Comparison of ENCODE assay signal across 8 mouse cellular contexts in the genomic region with DNA sequence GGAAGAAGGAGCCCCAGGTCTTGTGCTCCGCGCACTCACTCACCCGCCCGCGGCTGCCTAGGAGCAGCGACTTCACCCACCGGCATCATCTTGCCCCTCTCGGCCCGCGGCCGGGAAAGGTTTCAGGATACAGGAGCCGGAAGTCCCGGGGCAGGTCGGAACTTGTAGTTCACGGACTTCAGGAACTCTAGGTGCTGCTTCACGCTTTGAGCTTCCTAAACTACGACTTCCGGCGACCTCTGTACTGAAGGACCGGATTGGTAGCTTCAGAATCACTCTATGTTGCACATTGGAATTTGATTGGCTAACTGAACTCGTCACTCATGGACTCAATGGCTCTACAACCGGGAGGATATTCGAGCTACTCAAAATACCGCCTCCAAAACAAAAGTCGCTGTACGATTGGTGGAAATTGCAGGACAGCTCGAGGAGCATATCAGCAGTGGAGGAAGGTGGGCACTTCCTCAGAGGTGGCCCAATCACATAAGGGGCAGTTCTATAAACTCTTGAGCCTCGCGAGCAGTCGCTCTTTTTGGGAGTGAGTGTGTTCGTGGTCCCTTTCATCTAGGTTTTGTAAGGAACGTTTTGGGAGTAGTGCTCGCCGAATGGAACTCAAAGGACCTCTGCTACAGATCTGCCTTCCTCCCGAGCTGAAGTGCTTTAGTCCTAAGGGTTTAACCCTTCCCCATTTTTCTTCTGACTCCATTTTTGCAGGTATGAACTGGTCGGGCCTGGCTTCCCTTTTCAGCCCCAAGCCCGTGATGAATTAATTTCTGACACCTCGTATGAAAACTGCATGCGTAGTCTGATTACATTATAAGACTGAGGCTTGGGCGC. TPM values are rescaled to one million over a fixed set of nuclear protein-coding genes. Genes with fewer than 3 reads are reported as not detected.
DNase-seq lines count a peak whose midpoint lies in the region; ATAC-seq lines count a peak whose summit lies in the region.

A gene (minus strand): TSS at position 216 of the 837 bp plus-strand sequence.

- peak within 1 kb of the TSS; percentile 85 for H3K4me2 ChIP-seq in hindbrain, embryonic 14.5 days (replicated peaks)

- no peaks in the 10 kb centered on the region for H3K9me3 ChIP-seq in hindbrain, embryonic 14.5 days (ENCODE audit: control insufficient read depth, low read length)

- H3K27me3 ChIP-seq in hindbrain, embryonic 14.5 days (ENCODE audit: control insufficient read depth, insufficient read depth, low read length), result no peaks in the 10 kb centered on the region

- H3K4me1 ChIP-seq in hindbrain, embryonic 14.5 days (replicated peaks; ENCODE audit: control insufficient read depth, insufficient read depth, low read length), result peaks cover 39% of the 10 kb centered on the region

- peaks cover 27% of the 10 kb centered on the region for H3K36me3 ChIP-seq in hindbrain, embryonic 14.5 days (replicated peaks; ENCODE audit: control insufficient read depth, insufficient read depth)

- peak within 1 kb of the TSS; percentile 85 for H3K4me3 ChIP-seq in hindbrain, embryonic 14.5 days (replicated peaks; ENCODE audit: low read length)

- ATAC-seq in hindbrain, embryonic 14.5 days (ENCODE audit: low FRiP score), result peak; percentile 99

- WGBS in hindbrain, embryonic 14.5 days, result under 1% methylated on average over 40 of the region's 40 CpGs

- peak within 1 kb of the TSS; percentile 94 for H3K9ac ChIP-seq in hindbrain, embryonic 14.5 days

- peak within 1 kb of the TSS; percentile 84 for H3K27ac ChIP-seq in hindbrain, embryonic 14.5 days

- peak; percentile 100 for DNase-seq in R1 (ENCODE audit: low read depth, low spot score)
- DNase-seq in cerebellum, postnatal 25 days, result peak; percentile 89 to 93
- peak; percentile 80 to 88 for DNase-seq in frontal cortex, postnatal 25 days (ENCODE audit: low spot score in 2 of 2)
- DNase-seq in hindbrain, embryonic 14.5 days (ENCODE audit: low spot score), result peak; percentile 98
- DNase-seq in layer of hippocampus, postnatal 36 days, result peak; percentile 89 to 91
- peak; percentile 99 for DNase-seq in lung, postnatal 36 days
- DNase-seq in retina, postnatal 1 day, result peak; percentile 100
- peak; percentile 75 to 90 for DNase-seq in urinary bladder, adult 18-20 months (ENCODE audit: low spot score in 2 of 2)

RNA-seq across cellular contexts. Expression of the gene that starts here (rescaled TPM):
- polyA plus RNA-seq in hindbrain, embryonic 14.5 days (2014; fragmentation: Nextera tagmentation; extraction: Ambion mirVana), result 75.0 and 82.8 TPM in 2 replicates
- total RNA-seq in layer of hippocampus, postnatal 36 days (2021), result 10 to 100 TPM; 86.7 to 95.1 TPM

Comparison
In these comparisons a context has a peak if more than half of its experiments do, and no peak if none do; other contexts are left out.
1. Peak in every context shown above with its lines: DNase-seq, ATAC-seq, H3K4me3 ChIP-seq and H3K27ac ChIP-seq.